Mouse (Mus musculus): Measurements from ENCODE around the gene Ptpra.

GRCm38 (mm10) chr2:130436769-130437168 lies 13.3 kb upstream of the Ptpra start:
- TF ChIP-seq POLR2A (IDR thresholded peaks at IDR 0.05; ENCODE audit: control insufficient read depth, extremely low read depth, insufficient read depth, low read length, poor library complexity) (no peak), CTCF (IDR thresholded peaks at IDR 0.05; ENCODE audit: borderline replicate concordance, control insufficient read depth, extremely low read depth, insufficient read depth, low read length, poor library complexity) (no peak)

All from thymus, adult 2 months (tissue).